Mouse (Mus musculus) adrenal gland, adult 10 weeks (tissue): Measurements from ENCODE around the gene 9130008F23Rik. TPM values are rescaled to one million over a fixed set of nuclear protein-coding genes. Genes with fewer than 3 reads are reported as not detected.

Experiments used
- polyA plus RNA-seq: library from polyadenylated mRNA; stranded (reverse); fragments of 350-450 nt; fragmentation: Illumina TruSeq; extraction: RNeasy Lipid Tissue Mini Kit (QIAGEN cat#74804); gene quantifications from one replicate; pipeline ENCODE4 v1.2.3, GENCODE M21; 2014; ENCODE audit warnings: low read depth, low replicate concordance

Gene 9130008F23Rik
- polyA plus RNA-seq, result 1.7 TPM

GRCm38 (mm10) chr17:40879924-40880691, at the start of gene 9130008F23Rik:
Gene 9130008F23Rik (minus strand): TSS chr17:40880559.

GRCm38 (mm10) chr17:40914250-40914649, 33.9 kb upstream of the 9130008F23Rik start, which contains the start of gene Glyatl3:
Gene Glyatl3 (minus strand): TSS chr17:40914350.

Other genes with a start within 250 kb of the 9130008F23Rik start
- not detected for gene Esp3, start 248.5 kb downstream of the 9130008F23Rik start, polyA plus RNA-seq
- not detected for gene Esp1, start 153.4 kb downstream of the 9130008F23Rik start, polyA plus RNA-seq
- 0.58 TPM for gene Crisp2, start 73.6 kb downstream of the 9130008F23Rik start, polyA plus RNA-seq
- gene Rhag, start 69.4 kb downstream of the 9130008F23Rik start, polyA plus RNA-seq, result not detected
- not detected for gene Glyatl3, start 33.8 kb upstream of the 9130008F23Rik start, polyA plus RNA-seq
- gene Mut, start 54.1 kb upstream of the 9130008F23Rik start, polyA plus RNA-seq, result 283 TPM
- gene Cenpq, start 54.5 kb upstream of the 9130008F23Rik start, polyA plus RNA-seq, result 46.9 TPM